20 mouse cellular contexts compared by ENCODE assay signal in genomic region chr2:48380786-48381185, GRCm38 (mm10).
DNase-seq lines count a peak whose midpoint lies in the region; ATAC-seq and TF ChIP-seq lines count a peak whose summit lies in the region.
"Had no signal": no experiment of that assay in that cellular context is flagged by ENCODE, and none has a peak within 500 bp of the region (broad histone marks: within the 10 kb centered on the region; RNA-seq: fewer than 3 reads in every experiment).

No protein-coding gene starts in this region.

- H3K79me2 ChIP-seq in myocyte (ENCODE audit: control insufficient read depth, insufficient read depth) = no peaks in the 10 kb centered on the region

- H3K4me1 ChIP-seq in heart, embryonic 13.5 days = peaks cover 20% of the 10 kb centered on the region
- peaks cover 35% of the 10 kb centered on the region for H3K4me1 ChIP-seq in lung, embryonic 15.5 days
- H3K4me1 ChIP-seq in lung, adult 2 months (ENCODE audit: control insufficient read depth, insufficient read depth, low read length) = peaks cover 14% of the 10 kb centered on the region
- H3K4me1 ChIP-seq: embryonic facial prominence, embryonic 12.5 days; forebrain, embryonic 13.5 days had no signal

- no peak for ATAC-seq in heart, embryonic 13.5 days (ENCODE audit: extremely low read depth, insufficient number of reproducible peaks, low FRiP score, low TSS enrichment)
- no peak; the same call in 1 of the 2 replicates for ATAC-seq in lung, embryonic 15.5 days (ENCODE audit: borderline replicate concordance, extremely low read depth, low FRiP score, low TSS enrichment)
- ATAC-seq: intestine, postnatal 0 days had no signal

- WGBS in heart, embryonic 13.5 days = 44% methylated on average over 2 of the region's 2 CpGs
- 32% methylated on average over 2 of the region's 2 CpGs for WGBS in lung, embryonic 15.5 days
- 26% methylated on average over 2 of the region's 2 CpGs for WGBS in lung, adult 2 months

- no peaks in the 10 kb centered on the region for H3K9me3 ChIP-seq in heart, embryonic 13.5 days
- H3K9me3 ChIP-seq in lung, embryonic 15.5 days = no peaks in the 10 kb centered on the region
- H3K9me3 ChIP-seq: embryonic facial prominence, embryonic 12.5 days; forebrain, embryonic 13.5 days; G1E had no signal

- H3K9ac ChIP-seq in heart, embryonic 13.5 days = no peak overlapping the region
- no peak overlapping the region for H3K9ac ChIP-seq in lung, embryonic 15.5 days
- H3K9ac ChIP-seq: embryonic facial prominence, embryonic 12.5 days; forebrain, embryonic 13.5 days; forebrain, postnatal 0 days; hindbrain, embryonic 14.5 days had no signal

- no peak for DNase-seq in heart, postnatal 10 days
- DNase-seq in lung, adult 2 months = no peak
- peak; percentile 13 for DNase-seq in adipocyte (ENCODE audit: low spot score)
- no peak for DNase-seq in right cerebral cortex, postnatal 25 days
- DNase-seq: adrenal gland, postnatal 10 days; cerebellum, adult 11 months; cerebellum, adult 8-10 months; cerebellum, postnatal 14 days; gastrocnemius, postnatal 36 days; heart, adult 11 months had no signal

- H3K36me3 ChIP-seq in heart, embryonic 13.5 days = no peaks in the 10 kb centered on the region
- no peaks in the 10 kb centered on the region for H3K36me3 ChIP-seq in lung, embryonic 15.5 days
- no peaks in the 10 kb centered on the region for H3K36me3 ChIP-seq in myocyte (ENCODE audit: control insufficient read depth, insufficient read depth)
- H3K36me3 ChIP-seq: embryonic facial prominence, embryonic 12.5 days; G1E had no signal

- H3K27me3 ChIP-seq in heart, embryonic 13.5 days (replicated peaks) = no peaks in the 10 kb centered on the region
- no peaks in the 10 kb centered on the region for H3K27me3 ChIP-seq in lung, embryonic 15.5 days
- H3K27me3 ChIP-seq in myocyte (ENCODE audit: control insufficient read depth, insufficient read depth, insufficient read length) = no peaks in the 10 kb centered on the region
- H3K27me3 ChIP-seq: embryonic facial prominence, embryonic 12.5 days; forebrain, embryonic 13.5 days had no signal

- no peak overlapping the region for H3K27ac ChIP-seq in heart, embryonic 13.5 days (replicated peaks)
- peak overlapping the region; percentile 66 for H3K27ac ChIP-seq in lung, embryonic 15.5 days
- H3K27ac ChIP-seq: embryonic facial prominence, embryonic 12.5 days; forebrain, embryonic 13.5 days; hindbrain, embryonic 14.5 days had no signal

- H3K4me2 ChIP-seq in heart, embryonic 13.5 days = peak overlapping the region; percentile 33; the same call in 1 of the 2 replicates
- H3K4me2 ChIP-seq in lung, embryonic 15.5 days = 0 out of 2 replicates have a peak overlapping the region, but pooled peaks have one; percentile 10
- H3K4me2 ChIP-seq in myocyte (ENCODE audit: low read depth) = peak overlapping the region; percentile 65
- H3K4me2 ChIP-seq: embryonic facial prominence, embryonic 12.5 days; forebrain, embryonic 13.5 days; heart, embryonic 11.5 days; hindbrain, embryonic 14.5 days had no signal

- TF ChIP-seq POLR2A in lung, adult 2 months (IDR thresholded peaks at IDR 0.05; ENCODE audit: borderline replicate concordance, extremely low read depth, low read depth, low read length) = no peak
- TF ChIP-seq POLR2A in myocyte (IDR thresholded peaks at IDR 0.05; ENCODE audit: insufficient read length, low read depth) = no peak

- H3K4me3 ChIP-seq in heart, embryonic 13.5 days = no peak overlapping the region
- H3K4me3 ChIP-seq in lung, embryonic 15.5 days = no peak overlapping the region
- no peak overlapping the region for H3K4me3 ChIP-seq in lung, adult 2 months (replicated peaks; ENCODE audit: extremely low read depth, low read depth, low read length)
- H3K4me3 ChIP-seq in myocyte = no peak overlapping the region
- H3K4me3 ChIP-seq: embryonic facial prominence, embryonic 12.5 days; forebrain, embryonic 13.5 days had no signal

- intact Hi-C loops in heart, postnatal 10 days (cut with DNase I) = loop anchor here (5.0 kb wide), 1 partner anchor 77 kb away; no protein-coding TSS in a partner anchor

- TF ChIP-seq CTCF in lung, adult 2 months (IDR thresholded peaks at IDR 0.05; ENCODE audit: insufficient read depth, low read length) = no peak

- no peak overlapping the region for H3ac ChIP-seq in myocyte (ENCODE audit: control insufficient read depth, insufficient read length)

TF ChIP-seq in myocyte, 11 proteins besides CTCF, POLR2A, EP300 and RAD21:
- no peak for TF ChIP-seq TCF12 (IDR thresholded peaks at IDR 0.05; ENCODE audit: insufficient read depth, poor library complexity, severe bottlenecking)
- no peak for TF ChIP-seq MYOD1 (IDR thresholded peaks at IDR 0.05; ENCODE audit: control insufficient read depth in 1 of 3, insufficient read length in 2 of 3, low read depth in 2 of 3)
- TF ChIP-seq TCF3 (IDR thresholded peaks at IDR 0.05; ENCODE audit: insufficient read length, low read depth) = no peak
- TF ChIP-seq MYOG (IDR thresholded peaks at IDR 0.05; ENCODE audit: control insufficient read depth in 1 of 3, insufficient read depth in 1 of 3, insufficient read length in 2 of 3, low read depth in 2 of 3) = no peak
- TF ChIP-seq REST (IDR thresholded peaks at IDR 0.05; ENCODE audit: insufficient read depth, insufficient read length) = no peak
- no peak for TF ChIP-seq SRF (IDR thresholded peaks at IDR 0.05; ENCODE audit: control insufficient read depth, insufficient read length, low read depth)
- TF ChIP-seq MAX (IDR thresholded peaks at IDR 0.05; ENCODE audit: low read depth) = no peak
- no peak for TF ChIP-seq USF1 (IDR thresholded peaks at IDR 0.05; ENCODE audit: low read depth)
- TF ChIP-seq CEBPB (IDR thresholded peaks at IDR 0.05; ENCODE audit: insufficient read depth, poor library complexity, severe bottlenecking) = no peak
- no peak for TF ChIP-seq POLR2AphosphoS2 (IDR thresholded peaks at IDR 0.05; ENCODE audit: insufficient read length, low read depth)
TF ChIP-seq in myocyte: peak in this region for 0.

Comparison
In these comparisons a context has a peak if more than half of its experiments do, and no peak if none do; other contexts are left out.
1. H3K4me2 ChIP-seq: peak in every context shown above with its lines; median percentile 65 in myocyte; 33 in heart, embryonic 13.5 days; 10 in lung, embryonic 15.5 days.